Mouse (Mus musculus) heart, embryonic 11.5 days (tissue): ENCODE data around the gene Ednra. TPM values are rescaled to one million over a fixed set of nuclear protein-coding genes. Genes with fewer than 3 reads are reported as not detected.

Experiments
- ATAC-seq: fragments of 200-750 bp; cut with Nextera tagmentation; replicated peaks from 2 replicates; pipeline ENCODE4 v1.8.0; 2017; ENCODE audit warnings: moderate library complexity; ENCODE audit not compliant: insufficient number of reproducible peaks, low FRiP score, low TSS enrichment
- H3K27ac ChIP-seq: fragments of 300-500 bp; sonication (generic); 2 replicates; pipeline ENCODE4 v1.5.1; 2014; ENCODE audit warnings: mild to moderate bottlenecking, low read depth, low read length
- H3K27me3 ChIP-seq: fragments of 300-500 bp; sonication (generic); 2 replicates; pipeline ENCODE4 v1.6.1; 2014; ENCODE audit warnings: mild to moderate bottlenecking, low read length, mixed read lengths; ENCODE audit not compliant: control insufficient read depth, insufficient read depth
- H3K36me3 ChIP-seq: fragments of 300-500 bp; sonication (generic); 2 replicates; pipeline ENCODE4 v1.6.1; 2014; ENCODE audit warnings: mild to moderate bottlenecking, low read length, moderate library complexity, mixed read lengths; ENCODE audit not compliant: control insufficient read depth, insufficient read depth
- H3K4me1 ChIP-seq: fragments of 300-500 bp; sonication (generic); 2 replicates; pipeline ENCODE4 v1.6.1; 2014; ENCODE audit warnings: low read length; ENCODE audit not compliant: control insufficient read depth, insufficient read depth
- H3K4me2 ChIP-seq: fragments of 300-500 bp; sonication (generic); 2 replicates; pipeline ENCODE4 v1.6.1; 2014; ENCODE audit warnings: mild to moderate bottlenecking, moderate library complexity
- H3K4me3 ChIP-seq: fragments of 300-500 bp; sonication (generic); 2 replicates; pipeline ENCODE4 v1.5.1; 2014; ENCODE audit warnings: low read depth, low read length
- H3K9ac ChIP-seq: fragments of 300-500 bp; sonication (generic); 2 replicates; pipeline ENCODE4 v1.6.1; 2014; ENCODE audit warnings: mild to moderate bottlenecking, low read depth, low read length, moderate library complexity
- H3K9me3 ChIP-seq: fragments of 300-500 bp; sonication (generic); replicated peaks from 2 replicates; pipeline ENCODE4 v1.6.1; 2016; ENCODE audit warnings: low read length; ENCODE audit not compliant: control insufficient read depth
- WGBS: fragments of 180-500 bp; shearing (Covaris S2); extraction: QIAGEN DNeasy Blood & Tissue Kit; methylation state at CpG from one replicate; pipeline ENCODE4 v1.1.7; 2014; ENCODE audit not compliant: insufficient replicate concordance; 5-methylcytosine and 5-hydroxymethylcytosine counted together
- polyA plus RNA-seq: library from polyadenylated mRNA; unstranded; fragments of >200 nt; fragmentation: Nextera tagmentation; extraction: Ambion mirVana; gene quantifications from 2 replicates; pipeline ENCODE4 v1.2.1, GENCODE M21; 2014

The Ednra gene
- polyA plus RNA-seq, 1 experiment from 2014 or later: 47.6 TPM

DNA sequence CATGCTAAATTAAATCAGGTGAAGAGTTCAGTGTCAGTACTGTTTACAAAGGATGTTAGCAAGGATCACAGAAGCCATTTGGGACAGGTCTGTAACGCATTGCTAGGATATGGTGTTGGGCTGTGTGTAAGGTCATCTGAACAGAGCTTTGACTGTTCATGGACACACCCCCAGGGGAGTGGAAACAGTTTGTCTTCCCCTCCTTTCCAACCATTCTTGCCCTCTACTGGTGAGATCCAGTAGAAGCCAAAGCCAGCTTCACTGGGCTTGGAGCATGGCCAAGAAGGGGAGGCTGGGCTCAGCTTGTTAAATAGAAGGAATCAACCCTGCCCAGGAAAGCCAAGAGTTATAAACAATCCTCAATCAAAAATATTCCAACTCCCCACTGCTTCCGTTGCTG, 106.3 kb downstream of the Ednra start:
- no peak for ATAC-seq
- H3K27me3 ChIP-seq: no peaks in the 10 kb centered on the region
- no peaks in the 10 kb centered on the region for H3K4me1 ChIP-seq
- H3K4me3 ChIP-seq: no peak overlapping the region
- H3K9me3 ChIP-seq: no peaks in the 10 kb centered on the region
- WGBS: 64% methylated on average over 2 of the region's 2 CpGs
- no peak overlapping the region for H3K27ac ChIP-seq
- H3K36me3 ChIP-seq: no peaks in the 10 kb centered on the region
- no peak overlapping the region for H3K9ac ChIP-seq
- no peak overlapping the region for H3K4me2 ChIP-seq

Other genes starting within 250 kb of the Ednra start
- 21.2 and 23.2 TPM in 2 replicates for gene Arhgap10, start 206.5 kb downstream of the Ednra start, polyA plus RNA-seq
- gene Prmt9, start 175.1 kb downstream of the Ednra start, polyA plus RNA-seq: 13.4 and 15.6 TPM in 2 replicates
- 26.0 and 27.4 TPM in 2 replicates for gene Tmem184c, start 113.8 kb downstream of the Ednra start, polyA plus RNA-seq